Mouse (Mus musculus): Measurements from ENCODE around the gene Dcdc2c. TPM values are rescaled to one million over a fixed set of nuclear protein-coding genes. Genes with fewer than 3 reads are reported as not detected.

The Dcdc2c gene
- total RNA-seq, 1 experiment = 0.71 TPM

DNA sequence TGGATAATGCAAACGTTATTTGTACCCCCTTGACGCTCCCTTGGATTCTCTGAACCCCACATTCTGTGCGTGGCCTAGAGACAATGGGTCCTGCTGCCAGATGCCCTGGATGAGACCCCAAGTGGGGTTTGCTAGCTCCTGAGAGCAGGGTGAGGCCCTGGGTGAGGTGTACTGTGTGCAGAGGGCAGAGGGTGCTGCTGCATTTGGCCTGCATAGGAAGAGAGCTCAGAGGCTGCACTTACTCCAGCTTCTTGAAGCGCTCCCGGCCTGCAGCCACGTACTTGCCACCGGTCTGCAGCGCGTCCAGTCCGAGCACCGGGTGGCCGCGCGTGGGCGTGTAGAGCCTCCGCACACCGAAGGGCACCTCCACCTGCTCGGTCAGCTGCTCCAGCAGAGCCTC is 424 bp downstream of the Dcdc2c start:
- H3K27ac ChIP-seq (ENCODE audit: insufficient read depth, low read depth, low read length, poor library complexity, severe bottlenecking) = no peak overlapping the region
- no peaks in the 10 kb centered on the region for H3K36me3 ChIP-seq (ENCODE audit: control insufficient read depth, insufficient read depth, low read length, poor library complexity, severe bottlenecking)
- H3K4me3 ChIP-seq (ENCODE audit: insufficient read depth in 1 of 2, low read depth in 1 of 2, low read length in 2 of 2, poor library complexity in 1 of 2, severe bottlenecking in 1 of 2) = peak overlapping the region; percentile 53 to 73; a peak in 3 of 4 replicates
- peak overlapping the region; percentile 42; the same call in 1 of the 2 replicates for H3K9ac ChIP-seq (ENCODE audit: insufficient read depth, low read depth, low read length, poor library complexity, severe bottlenecking)
- H3K4me1 ChIP-seq (ENCODE audit: control insufficient read depth in 2 of 2, insufficient read depth in 2 of 2, low read length in 2 of 2, poor library complexity in 1 of 2) = no peaks in the 10 kb centered on the region; a peak in 1 of 4 replicates
- no peak for DNase-seq (ENCODE audit: low read depth, low spot score)
- in situ Hi-C loops (cut with MboI; ENCODE audit: low sequenced_read_pairs in 2 of 2, unreplicated experiment in 2 of 2) = no loop called here
- no peak for TF ChIP-seq ZNF384 (IDR thresholded peaks at IDR 0.05; ENCODE audit: low read depth, low read length)
- no peak for TF ChIP-seq ZC3H11A (IDR thresholded peaks at IDR 0.05; ENCODE audit: borderline replicate concordance, low read depth, low read length)
- no peak for TF ChIP-seq CHD2 (IDR thresholded peaks at IDR 0.05; ENCODE audit: low read depth, low read length)
- no peak for TF ChIP-seq MAFK (IDR thresholded peaks at IDR 0.05; ENCODE audit: insufficient read depth, low read depth, low read length)
- TF ChIP-seq HCFC1 (IDR thresholded peaks at IDR 0.05; ENCODE audit: borderline replicate concordance, insufficient read depth, low read length) = no peak
- H3K9me3 ChIP-seq (ENCODE audit: control insufficient read depth, insufficient read depth, low read depth, low read length) = no peaks in the 10 kb centered on the region

- no peak for TF ChIP-seq ZC3H11A (IDR thresholded peaks at IDR 0.05; ENCODE audit: borderline replicate concordance, low read depth, low read length)
- TF ChIP-seq MAFK (IDR thresholded peaks at IDR 0.05; ENCODE audit: insufficient read depth, low read depth, low read length) = no peak
- no peak for TF ChIP-seq CHD2 (IDR thresholded peaks at IDR 0.05; ENCODE audit: low read depth, low read length)
- TF ChIP-seq ZNF384 (IDR thresholded peaks at IDR 0.05; ENCODE audit: low read depth, low read length) = no peak
- TF ChIP-seq HCFC1 (IDR thresholded peaks at IDR 0.05; ENCODE audit: borderline replicate concordance, insufficient read depth, low read length) = no peak
- no peak overlapping the region for H3K27ac ChIP-seq (ENCODE audit: insufficient read depth, low read depth, low read length, poor library complexity, severe bottlenecking)
- H3K4me1 ChIP-seq (ENCODE audit: control insufficient read depth in 2 of 2, insufficient read depth in 2 of 2, low read length in 2 of 2, poor library complexity in 1 of 2) = no peaks in the 10 kb centered on the region; a peak in 1 of 4 replicates
- in situ Hi-C loops (cut with MboI; ENCODE audit: low sequenced_read_pairs in 2 of 2, unreplicated experiment in 2 of 2) = no loop called here
- DNase-seq (ENCODE audit: low read depth, low spot score) = no peak
- no peaks in the 10 kb centered on the region for H3K9me3 ChIP-seq (ENCODE audit: control insufficient read depth, insufficient read depth, low read depth, low read length)
- H3K36me3 ChIP-seq (ENCODE audit: control insufficient read depth, insufficient read depth, low read length, poor library complexity, severe bottlenecking) = no peaks in the 10 kb centered on the region
- H3K9ac ChIP-seq (ENCODE audit: insufficient read depth, low read depth, low read length, poor library complexity, severe bottlenecking) = no peak overlapping the region
- no peak overlapping the region for H3K4me3 ChIP-seq (ENCODE audit: insufficient read depth in 1 of 2, low read depth in 1 of 2, low read length in 2 of 2, poor library complexity in 1 of 2, severe bottlenecking in 1 of 2)
Measured at GRCm38 (mm10) chr12:28548887-28549286, 3.3 kb downstream of the Dcdc2c start.

DNA sequence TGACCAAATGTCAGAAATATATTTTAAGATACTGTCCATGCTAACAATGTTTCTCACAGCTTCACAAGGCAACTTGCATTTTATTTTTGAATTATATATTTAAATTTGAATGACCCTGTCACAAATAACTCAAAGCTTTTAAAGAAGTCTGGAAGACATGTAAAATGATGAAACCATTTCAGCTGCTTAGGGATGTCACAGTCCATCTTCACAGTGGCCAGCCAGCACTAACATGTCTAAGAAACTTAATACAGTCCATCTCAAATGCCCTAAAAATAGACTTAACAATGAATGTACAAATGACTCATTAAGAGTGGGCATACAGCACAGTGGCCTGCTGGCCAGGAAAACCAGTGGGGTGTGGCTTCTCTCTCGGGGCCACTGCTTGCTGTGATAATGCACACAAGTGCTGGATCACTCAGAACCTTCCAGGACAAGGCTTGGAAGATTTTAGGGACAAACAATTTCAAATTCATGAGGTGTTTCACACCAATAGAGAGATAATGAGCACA is 37.9 kb downstream of the Dcdc2c start:
- DNase-seq (ENCODE audit: low read depth, low spot score) = no peak
- Histone ChIP-seq H3K4me3 (ENCODE audit: insufficient read depth in 1 of 2, low read depth in 1 of 2, low read length in 2 of 2, poor library complexity in 1 of 2, severe bottlenecking in 1 of 2) (no peak overlapping the region), H3K36me3 (ENCODE audit: control insufficient read depth, insufficient read depth, low read length, poor library complexity, severe bottlenecking) (no peaks in the 10 kb centered on the region), H3K4me1 (ENCODE audit: control insufficient read depth in 2 of 2, insufficient read depth in 2 of 2, low read length in 2 of 2, poor library complexity in 1 of 2) (no peaks in the 10 kb centered on the region), H3K27ac (ENCODE audit: insufficient read depth, low read depth, low read length, poor library complexity, severe bottlenecking) (no peak overlapping the region), H3K9me3 (ENCODE audit: control insufficient read depth, insufficient read depth, low read depth, low read length) (no peaks in the 10 kb centered on the region), H3K9ac (ENCODE audit: insufficient read depth, low read depth, low read length, poor library complexity, severe bottlenecking) (no peak overlapping the region)
- TF ChIP-seq HCFC1 (IDR thresholded peaks at IDR 0.05; ENCODE audit: borderline replicate concordance, insufficient read depth, low read length) (no peak), MAFK (IDR thresholded peaks at IDR 0.05; ENCODE audit: insufficient read depth, low read depth, low read length) (no peak), ZC3H11A (IDR thresholded peaks at IDR 0.05; ENCODE audit: borderline replicate concordance, low read depth, low read length) (no peak), CHD2 (IDR thresholded peaks at IDR 0.05; ENCODE audit: low read depth, low read length) (no peak), ZNF384 (IDR thresholded peaks at IDR 0.05; ENCODE audit: low read depth, low read length) (no peak)
- in situ Hi-C loops (cut with MboI; ENCODE audit: low sequenced_read_pairs in 2 of 2, unreplicated experiment in 2 of 2) = no loop called here

- Histone ChIP-seq H3K4me3 (ENCODE audit: insufficient read depth in 1 of 2, low read depth in 1 of 2, low read length in 2 of 2, poor library complexity in 1 of 2, severe bottlenecking in 1 of 2) (no peak overlapping the region), H3K4me1 (ENCODE audit: control insufficient read depth in 2 of 2, insufficient read depth in 2 of 2, low read length in 2 of 2, poor library complexity in 1 of 2) (no peaks in the 10 kb centered on the region), H3K9me3 (ENCODE audit: control insufficient read depth, insufficient read depth, low read depth, low read length) (no peaks in the 10 kb centered on the region), H3K9ac (ENCODE audit: insufficient read depth, low read depth, low read length, poor library complexity, severe bottlenecking) (no peak overlapping the region), H3K36me3 (ENCODE audit: control insufficient read depth, insufficient read depth, low read length, poor library complexity, severe bottlenecking) (no peaks in the 10 kb centered on the region), H3K27ac (ENCODE audit: insufficient read depth, low read depth, low read length, poor library complexity, severe bottlenecking) (no peak overlapping the region)
- no peak for DNase-seq (ENCODE audit: low read depth, low spot score)
- in situ Hi-C loops (cut with MboI; ENCODE audit: low sequenced_read_pairs in 2 of 2, unreplicated experiment in 2 of 2) = no loop called here
- TF ChIP-seq MAFK (IDR thresholded peaks at IDR 0.05; ENCODE audit: insufficient read depth, low read depth, low read length) (no peak), ZC3H11A (IDR thresholded peaks at IDR 0.05; ENCODE audit: borderline replicate concordance, low read depth, low read length) (no peak), HCFC1 (IDR thresholded peaks at IDR 0.05; ENCODE audit: borderline replicate concordance, insufficient read depth, low read length) (no peak), ZNF384 (IDR thresholded peaks at IDR 0.05; ENCODE audit: low read depth, low read length) (no peak), CHD2 (IDR thresholded peaks at IDR 0.05; ENCODE audit: low read depth, low read length) (no peak)
Measured at GRCm38 (mm10) chr12:28509699-28510280, 42.4 kb downstream of the Dcdc2c start.
